Mouse (Mus musculus) layer of hippocampus, postnatal 14 days (tissue): ENCODE measurements around the gene Itpr1. TPM values are rescaled to one million over a fixed set of nuclear protein-coding genes. Genes with fewer than 3 reads are reported as not detected.

Source experiments
- DNase-seq, 2 experiments: peaks; one replicate each; pipeline ENCODE4 v3.0.0; 2021 to 2022; ENCODE audit warnings: low spot score in 2 of 2, mixed read lengths in 1 of 2
- total RNA-seq, 2 experiments: library from RNA; stranded (reverse); gene quantifications; 2 replicates each; pipeline ENCODE4 v1.2.3; 2021

Itpr1 gene
- total RNA-seq, 2 experiments from 2014 or later = 132 to 141 TPM

DNA sequence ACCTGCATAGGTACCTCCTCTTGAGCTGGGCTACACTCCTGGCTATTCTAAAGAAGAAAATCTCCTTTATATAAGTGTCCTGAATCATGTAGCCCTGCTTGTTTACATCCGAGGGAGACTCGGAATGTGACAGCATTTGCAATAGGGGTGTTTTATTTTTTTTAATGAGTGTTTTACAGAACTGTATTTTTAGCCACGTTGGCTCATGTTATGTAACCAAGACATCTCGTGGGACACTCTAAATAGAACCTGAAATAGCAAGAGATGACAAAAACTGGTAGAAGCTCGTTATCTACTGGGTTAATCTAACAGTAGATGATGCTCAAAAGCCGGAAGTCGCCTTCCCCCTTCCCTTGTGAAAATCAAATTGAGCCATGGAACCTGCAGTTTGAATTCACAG is 291.8 kb downstream of the Itpr1 start:
- DNase-seq = no peak

DNA sequence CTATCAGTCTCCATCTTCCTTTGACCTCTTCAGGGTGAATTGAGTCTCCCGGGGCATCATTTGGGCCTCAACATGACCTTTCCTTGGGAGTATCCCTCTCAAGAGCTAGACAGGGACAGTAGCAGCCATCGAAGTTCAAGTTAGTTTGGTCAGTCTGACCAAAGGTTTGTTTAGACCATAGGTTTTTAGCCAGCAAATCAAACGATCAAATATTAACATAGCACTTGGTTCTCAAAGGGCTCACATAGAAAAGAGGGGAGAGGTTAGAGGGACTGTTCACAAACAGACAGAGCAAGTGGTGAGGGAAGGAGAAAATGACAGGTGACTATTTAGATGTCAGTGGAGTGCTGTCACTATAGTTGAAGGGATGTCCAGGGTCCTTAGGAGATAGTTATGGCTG is 293.3 kb downstream of the Itpr1 start:
- DNase-seq = no peak

- DNase-seq = no peak
These were observed 294.4 kb downstream of the Itpr1 start for GRCm38 (mm10) chr6:108507337-108507736.

- no peak for DNase-seq
These were observed 296.4 kb downstream of the Itpr1 start for GRCm38 (mm10) chr6:108509320-108509719.

GRCm38 (mm10) chr6:108510101-108510500 is 297.2 kb downstream of the Itpr1 start:
- no peak for DNase-seq

GRCm38 (mm10) chr6:108512097-108512496 is 299.2 kb downstream of the Itpr1 start:
- DNase-seq = no peak

- DNase-seq = no peak
These were observed 300.1 kb downstream of the Itpr1 start for GRCm38 (mm10) chr6:108512994-108513393.

DNA sequence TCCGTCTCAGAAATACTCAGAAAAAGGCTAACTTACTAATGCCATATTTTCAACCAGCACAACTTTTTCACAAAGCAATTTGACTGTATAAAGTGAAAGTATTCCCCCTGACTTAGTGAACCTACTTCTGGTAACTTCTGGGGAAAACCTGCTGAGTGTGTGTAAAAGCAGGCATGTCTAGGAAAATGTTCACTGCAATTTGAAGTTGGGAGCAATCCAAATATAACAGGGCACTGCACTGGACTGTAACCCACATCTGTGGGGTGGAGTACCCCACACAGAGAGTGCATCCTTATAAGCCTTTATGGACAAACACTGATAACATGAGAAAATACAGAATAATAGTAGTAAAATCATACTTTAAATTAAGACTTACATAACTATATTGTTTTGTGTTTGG is 303.4 kb downstream of the Itpr1 start:
- DNase-seq = no peak

- DNase-seq = no peak
These were observed 304.5 kb downstream of the Itpr1 start for GRCm38 (mm10) chr6:108517241-108517981.

DNA sequence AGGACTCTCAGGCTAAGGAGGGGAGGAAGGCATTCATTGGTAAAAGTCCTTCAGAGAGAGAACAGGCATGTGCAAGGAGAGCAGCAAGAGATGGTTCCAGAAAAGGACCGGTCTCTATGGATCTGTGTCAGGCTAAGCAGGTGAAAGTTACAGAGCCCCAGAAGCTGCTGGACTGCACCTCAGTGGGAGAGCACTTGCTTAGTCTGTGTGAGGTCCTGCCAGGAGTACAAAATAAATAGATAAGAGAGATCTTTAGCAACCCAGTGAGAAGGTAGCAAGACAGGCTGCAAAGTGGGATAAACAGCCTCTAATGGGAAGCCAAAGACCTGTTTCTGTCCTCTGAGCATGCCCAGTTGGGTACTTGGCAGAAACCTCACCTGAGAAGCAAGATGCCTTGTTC is 305.1 kb downstream of the Itpr1 start:
- no peak for DNase-seq

- no peak for DNase-seq
These were observed 305.7 kb downstream of the Itpr1 start for GRCm38 (mm10) chr6:108518552-108518951.

- no peak for DNase-seq
These were observed 306.4 kb downstream of the Itpr1 start for GRCm38 (mm10) chr6:108519327-108519726.

DNA sequence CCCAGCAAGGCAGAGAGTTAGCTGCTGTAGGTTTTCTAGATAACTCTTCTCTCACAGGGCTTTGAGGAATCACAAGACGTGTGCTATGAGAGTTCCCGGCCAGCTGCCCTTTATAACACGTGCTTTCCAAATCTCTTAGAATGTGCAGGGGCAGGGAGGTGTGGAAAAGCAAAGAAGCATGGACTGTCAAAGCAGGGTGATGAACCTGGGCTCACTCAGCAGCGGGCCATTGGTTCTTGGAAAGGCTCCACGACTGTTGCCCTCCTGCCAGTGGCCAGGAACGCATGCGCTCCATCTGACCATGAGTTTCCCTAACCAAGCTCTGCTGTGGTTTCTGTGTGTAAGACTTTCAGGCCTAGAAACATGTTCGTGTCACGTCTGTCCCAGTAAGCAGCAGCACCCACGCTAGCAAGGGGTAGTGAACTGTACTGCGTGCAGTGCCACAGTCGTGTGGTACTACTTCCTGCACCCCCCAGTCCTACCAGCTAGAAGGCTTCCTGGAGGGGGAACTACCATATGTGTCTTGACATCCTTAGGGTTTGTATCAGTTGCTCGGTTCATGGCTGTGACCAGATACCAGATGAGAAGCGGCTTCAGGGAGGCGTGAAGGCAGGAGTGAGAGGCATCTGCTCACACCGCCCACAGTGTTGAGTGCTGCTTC is 311.2 kb downstream of the Itpr1 start:
- no peak for DNase-seq

- DNase-seq = no peak
These were observed 311.7 kb downstream of the Itpr1 start for GRCm38 (mm10) chr6:108524617-108525010.

DNA sequence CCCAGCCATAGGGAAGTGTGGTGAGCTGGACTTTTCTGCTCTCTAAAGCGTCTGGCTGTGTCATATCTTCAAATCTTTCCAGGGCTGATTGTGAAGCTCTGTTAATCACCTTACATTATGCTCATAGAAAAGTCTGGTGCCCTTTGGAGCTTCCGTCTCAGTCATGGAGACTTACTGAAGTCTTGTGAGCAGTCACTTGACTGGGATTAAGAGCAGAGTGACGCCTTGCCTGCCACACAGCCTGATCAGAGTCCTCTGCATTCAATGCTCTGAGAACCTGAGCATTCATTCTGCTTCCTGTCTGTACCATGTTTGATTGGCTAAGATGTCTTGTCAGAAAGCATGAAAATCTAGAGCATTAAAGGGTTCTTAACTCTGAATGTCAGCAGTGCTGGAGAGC is 314.7 kb downstream of the Itpr1 start:
- DNase-seq = no peak

DNA sequence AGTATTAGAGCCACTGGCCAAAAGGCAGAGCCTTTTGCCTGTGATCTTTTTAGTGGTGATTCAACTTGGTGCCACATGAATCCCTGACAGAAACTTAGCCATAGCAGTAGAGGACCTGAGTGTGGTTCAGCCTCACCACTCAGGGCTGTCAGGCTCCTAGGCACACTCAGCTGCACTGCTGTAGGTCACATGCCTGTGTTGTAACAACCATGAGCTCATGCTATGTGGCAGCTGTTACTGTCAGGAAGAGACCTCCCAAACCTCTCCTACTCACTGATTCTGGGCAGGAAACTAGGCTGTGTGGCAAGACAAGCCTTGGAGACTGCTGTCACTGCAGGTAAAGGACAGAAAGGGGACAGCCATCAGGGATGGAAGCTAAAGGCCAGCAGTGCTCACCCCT is 315.1 kb downstream of the Itpr1 start:
- DNase-seq = no peak

- no peak for DNase-seq
These were observed 316.3 kb downstream of the Itpr1 start for GRCm38 (mm10) chr6:108529150-108529549.

- no peak for DNase-seq
These were observed 318.0 kb downstream of the Itpr1 start for GRCm38 (mm10) chr6:108530781-108531323.

DNA sequence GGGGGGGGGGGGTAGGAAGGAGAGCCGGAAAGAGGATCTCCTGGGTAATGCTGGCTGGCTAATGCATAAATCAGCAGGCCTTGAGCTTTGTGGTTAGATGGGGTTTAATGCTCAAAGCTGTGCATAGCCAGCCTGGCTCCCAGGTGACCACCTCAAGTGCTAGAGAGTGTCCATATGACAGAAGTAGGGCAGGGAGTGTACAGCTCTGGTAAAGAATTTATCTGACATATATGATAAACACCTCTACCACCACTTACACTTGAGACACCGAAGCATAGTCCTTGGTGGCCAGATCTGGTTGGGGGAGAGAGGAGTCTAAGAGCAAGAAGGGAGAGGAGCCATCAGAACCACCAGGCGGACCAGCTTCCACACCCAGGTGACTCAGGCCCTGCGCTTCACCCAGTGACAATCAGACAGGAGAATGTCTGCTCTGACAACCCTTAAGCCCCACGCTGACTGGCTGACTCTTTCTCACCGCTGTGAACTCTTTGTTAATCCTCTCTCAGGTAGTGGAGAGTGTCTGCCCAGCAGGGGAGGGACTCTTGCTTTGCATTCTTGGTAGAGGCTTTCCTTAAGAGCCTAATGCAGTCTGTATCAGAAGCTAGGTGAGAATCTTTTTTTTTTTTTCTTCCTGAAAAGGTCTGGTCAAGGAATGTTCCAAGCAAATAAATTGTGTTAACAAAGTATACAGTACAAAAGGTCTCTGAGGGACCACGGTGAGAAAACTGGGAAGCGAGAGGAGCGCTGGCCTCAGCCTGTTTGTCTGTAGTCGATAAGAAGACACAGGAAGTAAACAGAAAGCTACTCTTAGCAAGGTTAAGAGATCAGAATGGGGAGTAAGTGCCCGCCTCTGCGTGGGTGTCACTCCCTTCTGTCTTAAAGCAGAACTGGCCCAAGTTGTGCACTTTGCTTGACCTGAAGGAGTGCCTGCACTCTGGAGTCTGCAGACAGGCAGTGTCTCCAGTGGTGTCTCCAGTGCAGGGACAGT is 318.7 kb downstream of the Itpr1 start:
- DNase-seq = no peak

DNA sequence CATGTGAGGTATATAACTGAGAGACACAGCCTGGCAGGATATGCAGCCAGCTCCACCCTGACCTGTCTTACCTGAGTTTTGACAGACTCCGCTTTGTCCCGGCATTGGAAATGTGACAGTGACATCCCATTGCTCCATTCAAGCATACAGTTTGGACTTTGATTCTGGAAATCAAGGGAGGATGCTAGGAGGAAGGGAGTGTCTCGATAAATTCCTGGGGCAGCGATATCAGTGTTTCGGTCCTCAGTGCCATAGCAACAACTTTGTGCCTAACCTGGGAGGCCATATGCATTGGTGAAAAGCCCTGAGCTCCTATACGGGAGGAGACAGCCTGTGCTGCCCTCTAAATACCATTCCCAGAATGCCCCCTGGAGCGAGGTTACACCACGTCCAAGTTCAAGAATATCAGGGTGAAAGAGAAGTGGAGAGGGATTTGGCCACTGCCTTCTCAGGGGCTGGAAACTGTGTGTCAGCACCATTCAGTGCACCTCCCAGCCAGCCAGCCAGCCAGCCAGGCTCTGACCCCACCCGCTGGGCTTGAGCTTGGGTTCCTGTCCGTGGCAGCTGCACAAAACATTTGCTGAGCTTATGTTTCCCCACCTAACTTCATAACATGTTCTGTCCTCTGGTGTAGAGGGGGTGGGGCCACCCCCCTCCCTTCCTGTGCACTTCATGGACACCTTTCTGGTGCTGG is 319.7 kb downstream of the Itpr1 start:
- DNase-seq = no peak

DNA sequence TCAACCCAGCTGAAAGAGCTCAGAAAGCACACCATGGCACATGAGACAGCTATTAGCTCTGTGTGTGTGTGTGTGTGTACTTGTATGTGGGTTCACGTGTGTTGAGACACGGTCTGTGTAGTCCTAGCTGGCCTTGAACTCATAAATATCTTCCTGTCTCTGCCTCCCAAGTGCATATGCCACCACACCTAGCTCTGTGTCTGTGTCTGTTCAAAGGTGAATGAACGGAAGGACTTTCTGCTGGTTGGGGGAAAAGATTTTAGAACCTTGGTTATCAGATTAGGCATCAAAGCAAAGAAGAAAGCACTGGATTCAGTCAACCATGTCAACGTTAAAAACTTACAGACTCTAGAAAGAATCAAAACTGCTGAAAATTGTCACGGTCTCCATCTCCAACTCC is 321.2 kb downstream of the Itpr1 start:
- DNase-seq = no peak
